Mouse (Mus musculus) intestine, embryonic 16.5 days (tissue): ENCODE measurements around the gene Gm11549. TPM values are rescaled to one million over a fixed set of nuclear protein-coding genes. Genes with fewer than 3 reads are reported as not detected.

Experiments used
- microRNA-seq: library from miRNA; unstranded; fragments of <30 nt; microRNA quantifications from one replicate; pipeline ENCODE4, GENCODE M21; 2016
- polyA plus RNA-seq: library from polyadenylated mRNA; unstranded; fragments of >200 nt; fragmentation: Nextera tagmentation; extraction: Ambion mirVana; gene quantifications from 2 replicates; pipeline ENCODE4 v1.2.1, GENCODE M21; 2015

The Gm11549 gene
- polyA plus RNA-seq, 1 experiment from 2014 or later: 0.54 TPM

Small RNA genes within 50 kb of the gene (microRNA-seq; reads per million reads assigned to microRNA genes)
- gene Mir7009: not detected

Other genes with a start within 250 kb of the Gm11549 start
- 283 and 291 TPM in 2 replicates for gene Anxa5, start 45.9 kb downstream of the Gm11549 start, polyA plus RNA-seq
- 1.6 and 2.3 TPM in 2 replicates for gene 1810062G17Rik, start 45.9 kb downstream of the Gm11549 start, polyA plus RNA-seq
- 55.6 and 69.1 TPM in 2 replicates for gene Exosc9, start 30.8 kb upstream of the Gm11549 start, polyA plus RNA-seq
- 140 and 155 TPM in 2 replicates for gene Ccna2, start 50.3 kb upstream of the Gm11549 start, polyA plus RNA-seq
- gene Bbs7, start 91.7 kb upstream of the Gm11549 start, polyA plus RNA-seq: 9.5 and 10.3 TPM in 2 replicates
- gene Trpc3, start 168.4 kb upstream of the Gm11549 start, polyA plus RNA-seq: 1.7 and 3.7 TPM in 2 replicates